Mouse (Mus musculus): ENCODE results near the gene Tpcn1.
"Not testable (repeated sequence)": the region's sequence is repeated elsewhere in the genome, so short reads cannot be mapped to it uniquely, and the experiment has no call there.

The Tpcn1 gene

GRCm38 (mm10) chr5:120511643-120512220 lies 76.7 kb downstream of the Tpcn1 start:
- no peak for DNase-seq (ENCODE audit: low spot score)

- peak; percentile 99 for DNase-seq (ENCODE audit: low spot score)
Measured at GRCm38 (mm10) chr5:120510982-120511642, 77.4 kb downstream of the Tpcn1 start, which contains the start of gene Slc8b1. Slc8b1 (plus strand) TSS chr5:120511168.

- DNase-seq (ENCODE audit: low spot score), result no peak
Measured at GRCm38 (mm10) chr5:120507311-120507710, 81.2 kb downstream of the Tpcn1 start.

DNA sequence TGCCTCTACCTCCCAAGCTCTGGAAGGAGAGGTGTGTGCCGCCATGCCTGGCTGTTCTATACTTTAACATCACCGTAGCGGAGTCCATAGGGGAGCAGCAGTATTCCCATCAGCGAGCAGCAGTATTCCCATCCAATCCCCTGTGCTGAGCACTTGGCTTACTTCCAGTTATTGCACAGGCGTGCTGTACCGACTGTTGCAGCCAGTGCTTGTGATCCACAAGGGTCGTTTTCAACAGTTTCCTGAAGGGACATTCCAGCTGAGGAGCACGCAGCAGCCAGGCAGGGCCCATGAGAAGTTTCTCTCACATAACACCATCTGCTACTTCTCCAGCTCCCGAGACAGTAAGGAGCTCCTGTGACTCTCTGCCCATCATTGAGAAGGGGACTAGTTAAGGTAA lies 82.0 kb downstream of the Tpcn1 start:
- no peak for DNase-seq (ENCODE audit: low spot score)

- DNase-seq (ENCODE audit: low spot score), result no peak
Measured at GRCm38 (mm10) chr5:120505781-120506180, 82.7 kb downstream of the Tpcn1 start.

DNA sequence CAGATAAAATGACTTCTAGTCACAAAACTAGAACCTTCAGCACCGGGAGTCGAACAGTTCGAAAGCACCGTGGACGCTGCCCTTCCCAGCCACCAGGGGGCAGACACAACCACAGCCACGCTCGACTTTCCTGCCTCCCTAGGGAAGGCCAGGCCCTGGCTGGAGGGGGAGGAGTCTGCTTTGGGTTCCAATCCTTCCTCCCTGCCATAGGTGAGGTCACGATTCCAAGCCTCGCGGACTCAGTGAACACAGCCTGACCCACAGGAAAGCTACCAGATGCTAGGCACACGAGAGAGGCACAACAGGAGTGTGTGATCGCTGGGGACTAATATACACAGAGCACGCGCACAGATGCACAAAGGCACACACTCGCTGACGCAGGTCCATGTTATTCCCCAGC lies 83.1 kb downstream of the Tpcn1 start:
- peak; percentile 88 for DNase-seq (ENCODE audit: low spot score)

- DNase-seq (ENCODE audit: low spot score), result peak; percentile 94
Measured at GRCm38 (mm10) chr5:120503144-120503795, 85.2 kb downstream of the Tpcn1 start, which contains the start of gene Plbd2. Plbd2 (minus strand) TSS chr5:120503625.

GRCm38 (mm10) chr5:120502675-120503143 lies 85.8 kb downstream of the Tpcn1 start:
- DNase-seq (ENCODE audit: low spot score), result no peak

DNA sequence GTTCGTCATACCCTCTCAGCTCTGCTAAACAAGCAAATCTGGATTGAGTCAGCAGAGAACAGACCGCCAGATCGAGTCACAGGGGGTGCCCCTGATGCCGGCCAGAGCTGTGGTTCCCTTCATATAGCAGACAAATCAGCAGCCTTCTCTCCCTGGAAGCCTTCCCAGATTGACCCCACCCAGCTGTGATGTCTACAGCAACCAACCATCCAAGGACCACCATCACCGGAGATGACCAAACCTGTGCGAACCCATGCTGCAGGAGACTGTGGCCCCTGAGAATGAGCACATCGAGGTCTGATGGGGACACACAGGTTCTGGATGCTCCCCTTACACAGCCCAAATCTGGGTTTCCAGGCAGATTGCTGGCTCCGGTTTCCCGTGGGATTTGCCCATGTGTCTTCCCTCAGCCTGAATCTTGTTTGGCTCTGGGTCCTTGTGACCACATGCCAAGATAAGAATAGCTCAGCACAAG lies 86.3 kb downstream of the Tpcn1 start:
- DNase-seq (ENCODE audit: low spot score), result no peak

DNA sequence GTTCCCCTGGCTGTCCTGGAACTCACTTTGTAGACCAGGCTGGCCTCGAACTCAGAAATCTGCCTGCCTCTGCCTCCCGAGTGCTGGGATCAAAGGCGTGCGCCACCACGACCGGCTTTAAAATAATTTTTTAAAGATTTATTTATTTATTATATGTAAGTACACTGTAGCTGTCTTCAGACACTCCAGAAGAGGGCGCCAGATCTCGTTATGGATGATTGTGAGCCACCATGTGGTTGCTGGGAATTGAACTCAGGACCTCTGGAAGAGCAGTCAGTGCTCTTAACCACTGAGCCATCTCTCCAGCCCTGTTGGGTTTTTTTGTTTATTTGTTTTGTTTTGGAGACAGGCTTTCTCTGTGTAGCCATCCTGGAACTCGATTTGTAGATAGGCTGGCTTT lies 87.9 kb downstream of the Tpcn1 start:
- DNase-seq (ENCODE audit: low spot score), result not testable (repeated sequence)

DNA sequence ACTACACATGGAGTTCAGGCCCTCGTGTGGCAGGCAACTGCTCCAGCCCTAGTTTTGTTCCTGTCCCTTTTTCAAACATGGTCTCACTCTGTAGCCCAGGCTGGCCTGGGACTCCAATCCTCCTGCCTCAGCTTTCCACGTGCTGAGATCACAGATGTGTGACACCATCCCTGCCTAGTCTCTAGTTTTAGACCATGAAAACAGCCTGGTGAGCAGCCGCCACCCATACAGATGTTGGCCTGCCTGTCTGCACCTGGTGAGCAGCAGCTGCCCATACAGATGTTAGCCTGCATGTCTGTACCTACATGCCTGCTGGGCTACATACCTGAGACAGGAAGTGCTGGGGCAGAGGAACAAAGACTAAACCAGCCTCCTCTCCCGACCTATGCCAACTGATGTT lies 89.3 kb downstream of the Tpcn1 start:
- no peak for DNase-seq (ENCODE audit: low spot score)

DNA sequence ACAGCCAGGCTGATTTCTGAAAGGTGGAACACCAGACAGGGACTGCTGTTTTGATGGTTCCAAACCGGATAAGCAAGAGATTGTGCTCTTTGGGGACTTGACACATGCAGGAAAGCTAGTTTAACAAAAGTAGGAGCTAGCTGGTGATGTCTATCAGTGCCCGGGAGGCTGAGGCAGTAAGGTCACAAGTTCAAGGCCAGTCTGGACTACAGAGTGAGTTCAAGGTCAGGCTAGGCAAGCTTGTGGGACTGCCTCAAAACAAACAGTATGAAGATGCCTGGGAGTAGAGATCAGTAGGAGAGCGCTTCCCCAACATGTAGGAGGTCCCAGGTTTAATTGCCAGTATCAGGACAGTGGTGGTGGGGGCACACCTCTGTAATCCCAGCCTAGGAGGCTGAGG lies 91.4 kb downstream of the Tpcn1 start:
- no peak for DNase-seq (ENCODE audit: low spot score)

GRCm38 (mm10) chr5:120495703-120496226 lies 92.7 kb downstream of the Tpcn1 start:
- DNase-seq (ENCODE audit: low spot score), result no peak

GRCm38 (mm10) chr5:120495064-120495702 lies 93.3 kb downstream of the Tpcn1 start:
- no peak for DNase-seq (ENCODE audit: low spot score)

- no peak for DNase-seq (ENCODE audit: low spot score)
Measured at GRCm38 (mm10) chr5:120493873-120494395, 94.5 kb downstream of the Tpcn1 start.

DNA sequence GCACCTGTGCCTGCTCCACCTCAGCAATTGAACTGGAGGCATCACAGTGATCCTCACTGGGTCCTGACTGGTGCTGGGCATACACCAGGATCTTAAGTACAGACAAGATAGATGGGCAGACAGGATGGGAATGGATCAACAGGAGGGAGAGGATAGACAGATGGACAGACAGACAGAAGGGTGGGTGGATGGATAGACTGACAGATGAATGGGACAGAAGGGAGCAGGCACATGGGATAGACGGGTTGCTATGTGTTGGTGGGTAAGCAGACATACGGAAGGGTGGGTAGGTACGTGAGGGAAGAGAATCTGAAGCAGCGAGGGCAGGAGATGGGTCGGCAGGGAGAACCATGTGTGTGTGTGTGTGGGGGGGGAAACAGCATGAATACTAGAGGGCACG lies 95.0 kb downstream of the Tpcn1 start:
- no peak for DNase-seq (ENCODE audit: low spot score)

- peak; percentile 94 for DNase-seq (ENCODE audit: low spot score)
Measured at GRCm38 (mm10) chr5:120492437-120492836, 96.0 kb downstream of the Tpcn1 start.

DNA sequence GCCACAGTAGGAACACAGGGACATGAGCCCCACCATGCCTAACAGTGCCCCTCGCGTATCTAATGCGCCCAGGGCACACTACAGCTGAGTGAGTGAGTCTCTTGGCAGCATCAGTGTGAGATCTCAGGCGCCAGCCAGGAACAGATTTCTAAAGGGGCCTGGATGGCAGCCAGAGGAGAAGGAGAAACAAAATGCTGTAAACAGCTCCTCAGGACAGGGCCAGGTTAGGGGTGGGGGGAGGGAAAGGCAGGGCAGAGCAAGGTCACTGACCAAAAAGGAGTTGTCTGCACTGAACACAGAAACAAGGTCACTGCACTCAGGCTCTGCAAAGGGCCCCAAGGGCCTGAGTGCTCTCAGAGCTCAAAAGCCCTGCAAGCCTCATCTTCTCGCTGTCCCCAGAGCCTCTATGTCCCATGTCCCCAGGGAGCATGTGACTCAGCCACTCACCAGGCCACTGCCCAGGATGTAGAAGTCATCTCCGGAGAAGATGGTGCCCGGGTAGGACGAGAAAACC lies 97.7 kb downstream of the Tpcn1 start:
- DNase-seq (ENCODE audit: low spot score), result peak; percentile 77

DNA sequence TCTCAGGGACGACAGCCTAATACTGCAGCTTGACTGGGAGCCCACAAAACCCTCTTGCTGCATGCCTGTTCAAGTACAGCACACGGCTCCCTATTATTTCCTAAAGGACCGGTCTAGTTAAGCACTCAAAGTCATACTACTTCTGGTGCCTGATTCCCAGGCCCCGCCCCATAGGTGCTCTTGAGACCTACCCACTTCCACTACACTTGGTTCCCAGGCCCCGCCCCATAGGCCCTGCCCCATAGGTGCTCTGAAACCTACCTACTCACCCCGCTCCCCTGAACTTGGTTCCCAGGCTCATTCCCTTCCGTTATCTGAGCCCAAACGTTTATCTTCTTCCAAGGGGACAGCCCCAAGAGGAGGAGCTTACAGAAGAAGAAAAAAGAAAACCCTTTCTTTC lies 100.6 kb downstream of the Tpcn1 start:
- no peak for DNase-seq (ENCODE audit: low spot score)
